Mouse (Mus musculus) CH12F3 (cell line): ENCODE data around the gene Ctdnep1.

Experiments used
- in situ Hi-C: fragments of 300-500 bp; cut with MboI; formaldehyde crosslinking; loops from 2 replicates; pipeline ENCODE4 v1.14.3; 2020; ENCODE audit warnings: low sequenced_read_pairs

Gene Ctdnep1

GRCm38 (mm10) chr11:69982225-69982624 is 1.3 kb downstream of the Ctdnep1 start, which contains the start of gene Elp5:
Gene Elp5 (minus strand): TSS chr11:69982517.
- in situ Hi-C loops = no loop called here

- in situ Hi-C loops = no loop called here
Observed at GRCm38 (mm10) chr11:69982877-69983276, 1.9 kb downstream of the Ctdnep1 start.

DNA sequence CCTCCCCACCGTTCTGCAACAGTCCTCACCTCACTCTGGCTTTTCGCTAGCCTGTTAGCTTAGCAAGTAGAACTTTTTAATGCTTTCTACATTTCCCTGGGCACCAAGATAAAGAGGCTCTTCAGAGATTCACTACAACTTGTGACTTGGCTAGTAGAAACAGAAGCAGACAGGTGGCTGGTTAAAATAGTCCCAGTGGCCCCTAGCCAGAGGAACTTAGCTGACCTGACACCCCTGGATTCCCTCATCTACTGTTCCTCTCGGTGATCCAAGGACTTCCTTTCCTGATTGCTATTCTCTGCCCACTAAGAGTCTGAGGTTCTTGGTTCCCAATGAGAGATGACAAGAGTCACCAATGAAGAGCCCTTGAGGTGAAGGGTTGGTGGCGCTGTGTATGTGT is 2.4 kb downstream of the Ctdnep1 start:
- in situ Hi-C loops = no loop called here

DNA sequence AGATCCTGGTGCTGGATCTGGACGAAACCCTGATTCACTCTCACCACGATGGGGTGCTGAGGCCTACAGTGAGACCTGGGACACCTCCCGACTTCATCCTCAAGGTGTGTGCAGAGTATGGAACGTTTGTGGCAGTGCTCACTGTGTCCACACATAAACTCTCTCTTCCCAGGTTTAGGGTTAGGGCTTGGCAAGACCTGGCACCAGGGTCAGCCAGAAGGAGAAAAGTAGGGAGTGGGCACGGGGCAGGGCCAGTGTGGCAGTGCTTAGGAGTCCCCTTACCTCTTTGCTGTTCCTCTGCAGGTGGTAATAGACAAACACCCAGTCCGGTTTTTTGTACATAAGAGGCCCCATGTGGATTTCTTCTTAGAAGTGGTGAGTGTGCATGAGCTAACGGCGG is 3.5 kb downstream of the Ctdnep1 start:
- in situ Hi-C loops = no loop called here

- in situ Hi-C loops = no loop called here
Observed at GRCm38 (mm10) chr11:69989949-69990348, 9.0 kb downstream of the Ctdnep1 start.

- in situ Hi-C loops = no loop called here
Observed at GRCm38 (mm10) chr11:69990850-69991691, 10.1 kb downstream of the Ctdnep1 start, which contains the start of gene Gabarap. Gene Gabarap (plus strand): TSS chr11:69991143.

GRCm38 (mm10) chr11:69991711-69992110 is 10.8 kb downstream of the Ctdnep1 start:
- in situ Hi-C loops = no loop called here

DNA sequence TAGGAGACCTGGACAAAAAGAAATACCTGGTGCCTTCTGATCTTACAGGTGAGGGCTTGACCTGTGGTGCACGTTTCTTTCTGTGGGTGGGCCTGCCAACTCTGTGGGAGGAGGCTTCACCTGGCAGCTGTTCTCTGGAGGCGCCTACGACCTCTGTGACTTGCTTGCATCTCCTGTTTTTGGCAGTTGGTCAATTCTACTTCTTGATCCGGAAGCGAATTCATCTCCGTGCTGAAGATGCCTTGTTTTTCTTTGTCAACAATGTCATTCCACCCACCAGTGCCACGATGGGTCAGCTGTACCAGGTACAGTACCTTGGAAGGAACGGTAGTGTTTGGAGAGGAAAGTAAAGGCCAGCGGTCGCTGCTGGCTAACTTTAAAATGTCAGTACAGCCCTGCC is 11.4 kb downstream of the Ctdnep1 start:
- in situ Hi-C loops = no loop called here

GRCm38 (mm10) chr11:69992932-69993331 is 12.0 kb downstream of the Ctdnep1 start:
- in situ Hi-C loops = no loop called here

- in situ Hi-C loops = no loop called here
Observed at GRCm38 (mm10) chr11:69994401-69995090, 13.6 kb downstream of the Ctdnep1 start.

- in situ Hi-C loops = no loop called here
Observed at GRCm38 (mm10) chr11:69995391-69995960, 14.5 kb downstream of the Ctdnep1 start, which contains the start of gene Phf23. Gene Phf23 (plus strand): TSS chr11:69995777.

DNA sequence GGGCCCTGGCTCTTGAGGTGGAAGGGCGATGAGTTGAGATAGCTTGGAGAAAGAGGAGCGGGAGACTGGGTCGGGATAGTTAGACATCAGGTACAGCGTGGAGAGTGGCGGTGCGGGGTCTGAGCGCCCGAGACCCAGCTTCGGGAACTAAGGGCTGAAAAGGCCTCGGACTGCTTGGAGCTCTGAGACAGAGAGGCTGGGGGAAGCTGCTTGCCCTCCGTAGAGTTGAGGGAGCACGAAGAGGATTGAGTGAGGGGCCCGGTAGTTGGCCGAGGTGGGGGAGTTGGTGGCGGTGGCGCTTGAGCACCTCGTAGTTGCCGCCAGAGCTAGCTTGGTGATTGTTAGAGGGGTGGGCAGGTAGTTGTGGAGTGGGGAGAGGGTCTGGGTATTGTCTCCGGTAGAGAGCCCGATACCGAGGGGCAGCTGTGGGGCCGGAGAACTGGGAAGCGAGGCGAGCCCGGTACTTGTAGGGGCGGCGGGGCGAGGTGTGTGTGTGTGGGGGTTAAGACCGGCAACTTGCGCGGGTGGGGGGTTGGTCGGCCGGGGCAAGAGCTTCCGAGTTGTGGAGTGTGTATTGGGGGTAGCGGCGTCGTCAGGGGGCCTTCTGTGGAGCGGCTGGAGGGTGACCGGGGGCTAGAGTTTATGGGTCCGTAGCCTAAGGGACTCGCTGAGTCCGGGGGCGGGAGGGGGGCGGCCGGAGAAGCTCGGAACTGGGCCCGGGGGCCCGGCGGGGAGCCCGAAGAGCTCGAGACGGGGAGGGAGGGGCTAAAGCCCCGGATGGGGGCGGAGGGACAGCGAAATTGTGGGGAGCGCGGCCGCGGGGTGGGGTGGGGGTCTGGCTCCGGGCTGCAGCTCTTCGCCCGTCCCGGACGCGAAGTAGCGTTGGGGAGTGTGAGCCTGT is 15.5 kb downstream of the Ctdnep1 start:
- in situ Hi-C loops = no loop called here

- in situ Hi-C loops = no loop called here
Observed at GRCm38 (mm10) chr11:69997070-69997509, 16.1 kb downstream of the Ctdnep1 start.

DNA sequence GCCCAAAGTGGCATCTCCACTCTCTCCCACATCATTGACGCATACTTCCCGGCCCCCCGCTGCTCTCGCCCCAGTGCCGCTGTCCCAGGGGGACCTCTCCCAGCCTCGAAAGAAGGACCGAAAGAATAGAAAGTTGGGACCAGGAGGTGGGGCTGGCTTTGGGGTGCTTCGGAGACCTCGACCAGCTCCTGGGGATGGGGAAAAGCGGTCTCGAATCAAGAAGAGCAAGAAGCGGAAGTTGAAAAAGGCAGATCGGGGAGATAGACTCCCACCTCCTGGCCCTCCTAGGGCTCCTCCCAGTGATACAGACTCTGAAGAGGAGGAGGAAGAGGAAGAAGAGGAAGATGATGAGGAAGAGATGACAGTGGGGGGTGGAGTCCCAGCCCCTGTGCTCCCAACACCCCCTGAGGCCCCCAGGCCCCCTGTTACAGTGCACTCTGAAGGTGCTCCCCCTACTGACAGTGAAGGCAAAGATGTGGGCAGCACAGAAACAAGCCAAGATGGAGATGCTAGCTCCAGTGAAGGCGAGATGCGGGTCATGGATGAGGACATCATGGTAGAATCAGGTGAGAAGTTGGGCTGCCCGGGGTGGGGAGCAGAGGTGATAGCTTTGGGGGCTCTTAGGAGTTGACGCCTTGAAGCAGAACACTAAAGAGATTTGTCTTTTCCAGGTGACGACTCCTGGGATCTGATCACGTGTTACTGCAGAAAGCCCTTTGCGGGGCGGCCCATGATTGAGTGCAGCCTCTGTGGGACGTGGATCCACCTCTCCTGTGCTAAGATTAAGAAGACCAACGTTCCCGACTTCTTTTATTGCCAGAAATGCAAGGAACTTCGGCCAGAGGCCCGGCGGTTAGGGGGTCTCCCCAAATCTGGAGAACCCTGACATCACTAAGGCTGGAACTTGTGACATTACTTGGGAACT is 17.9 kb downstream of the Ctdnep1 start:
- in situ Hi-C loops = no loop called here

GRCm38 (mm10) chr11:69999666-70000065 is 18.7 kb downstream of the Ctdnep1 start:
- in situ Hi-C loops = no loop called here

DNA sequence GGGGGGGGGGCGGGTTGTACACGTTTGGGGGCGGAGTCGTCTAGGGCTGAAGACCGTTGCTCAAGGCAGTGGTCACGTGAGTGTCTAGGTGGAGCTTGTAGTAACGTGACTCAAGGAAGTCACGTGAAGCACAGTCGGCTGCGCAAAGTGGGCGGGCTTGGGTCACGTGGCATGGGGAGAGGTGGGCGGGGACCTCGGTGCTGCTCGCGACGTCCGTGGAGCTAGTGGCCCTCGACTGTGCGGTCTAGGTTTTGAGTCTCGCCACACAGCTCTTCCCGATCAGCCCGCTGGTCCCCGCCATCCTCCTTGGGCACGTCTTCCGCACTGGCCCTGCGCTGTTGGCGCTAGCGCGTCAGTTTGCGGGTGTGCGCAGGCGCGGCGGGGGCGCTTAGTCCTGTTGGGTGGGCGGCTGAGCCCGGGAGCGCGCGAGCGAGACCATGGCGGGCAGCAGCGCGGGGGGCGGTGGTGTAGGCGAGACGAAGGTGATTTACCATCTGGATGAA is 19.5 kb downstream of the Ctdnep1 start, which contains the start of gene Dvl2:
Gene Dvl2, plus strand, starts transcription at position 200 of the 503 bp plus-strand sequence.
- in situ Hi-C loops = no loop called here

DNA sequence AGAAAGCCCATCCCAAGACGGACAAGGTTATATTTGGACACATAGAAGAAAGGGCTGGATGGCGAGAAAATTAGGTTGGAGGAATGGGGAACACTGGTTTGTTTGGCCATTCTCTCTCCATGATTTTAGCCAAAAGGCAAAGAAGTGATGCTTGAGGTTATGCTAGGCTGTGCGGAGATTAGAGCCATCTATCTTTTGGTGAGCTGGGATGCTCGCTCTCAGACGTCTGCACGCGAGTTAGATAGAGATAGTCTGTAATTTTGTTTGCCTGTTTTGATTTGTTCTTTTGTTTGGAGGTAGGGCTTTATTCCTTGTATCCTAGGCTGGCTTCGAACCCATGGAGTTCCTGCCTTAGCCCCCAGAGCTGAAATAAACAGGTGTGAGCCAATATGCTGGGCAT is 20.2 kb downstream of the Ctdnep1 start:
- in situ Hi-C loops = no loop called here

DNA sequence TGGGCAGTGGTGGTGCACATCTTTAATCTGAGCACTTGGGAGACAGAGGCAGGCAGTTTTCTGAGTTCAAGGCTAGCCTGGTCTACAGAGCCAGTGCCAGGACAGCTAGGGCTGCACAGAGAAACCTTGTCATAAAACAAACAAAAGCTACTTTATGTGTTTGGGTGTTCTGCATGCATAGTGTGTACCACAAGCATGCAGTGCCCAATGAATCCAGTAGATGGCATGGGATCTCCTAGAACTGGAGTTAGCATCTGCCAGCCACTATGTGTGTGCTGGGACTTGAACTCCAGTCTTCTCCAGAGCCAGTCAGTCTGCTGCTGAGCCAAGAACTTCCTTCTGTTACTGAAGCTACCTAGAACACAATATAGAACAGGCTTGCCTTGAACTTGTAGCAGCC is 20.9 kb downstream of the Ctdnep1 start:
- in situ Hi-C loops = no loop called here

DNA sequence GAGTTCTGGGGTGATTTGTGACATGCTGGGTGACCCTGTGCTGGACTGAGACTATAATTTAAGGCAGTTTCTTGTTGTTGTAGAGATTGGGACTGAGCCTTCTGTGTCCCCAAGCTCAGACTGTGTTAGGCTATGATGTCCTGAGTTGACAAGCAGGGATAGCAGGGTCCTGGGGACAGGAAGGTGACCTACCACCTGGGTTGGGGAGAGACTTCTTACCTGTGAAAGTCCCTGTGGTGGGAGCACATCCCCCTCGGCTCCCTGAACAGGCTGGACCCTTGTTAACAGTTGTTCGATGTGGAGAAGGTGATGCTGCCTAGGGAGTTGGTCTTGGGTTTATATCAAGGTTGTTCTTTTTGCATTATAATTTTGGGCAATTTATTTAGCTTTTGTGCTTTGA is 21.5 kb downstream of the Ctdnep1 start:
- in situ Hi-C loops = no loop called here
